Mouse (Mus musculus): ENCODE results near the gene Dao. TPM values are rescaled to one million over a fixed set of nuclear protein-coding genes. Genes with fewer than 3 reads are reported as not detected.

The Dao gene
- polyA plus RNA-seq (2012; rRNA removed): 0.04 and 0.15 TPM in 2 replicates

GRCm38 (mm10) chr5:114003542-114003941 is at the start of gene Dao:
Gene Dao (plus strand): TSS chr5:114003703.

GRCm38 (mm10) chr5:113993487-113994465 is 9.7 kb upstream of the Dao start, which contains the start of gene Ssh1:
Gene Ssh1 (minus strand): TSS chr5:113993894.

GRCm38 (mm10) chr5:114065161-114065560 is 61.7 kb downstream of the Dao start, which contains the start of gene Usp30:
Gene Usp30 (plus strand): TSS chr5:114065461.

Other genes with a start within 250 kb of the Dao start
- 44.7 and 46.1 TPM in 2 replicates for gene Sart3, start 231.2 kb upstream of the Dao start, polyA plus RNA-seq (2012; rRNA removed)
- 84.9 and 87.2 TPM in 2 replicates for gene Iscu, start 231.0 kb upstream of the Dao start, polyA plus RNA-seq (2012; rRNA removed)
- 2.3 and 6.3 TPM in 2 replicates for gene Tmem119, start 203.2 kb upstream of the Dao start, polyA plus RNA-seq (2012; rRNA removed)
- 1.2 and 1.3 TPM in 2 replicates for gene Selplg, start 171.1 kb upstream of the Dao start, polyA plus RNA-seq (2012; rRNA removed)
- gene Coro1c, start 94.9 kb upstream of the Dao start, polyA plus RNA-seq (2012; rRNA removed): 133 and 152 TPM in 2 replicates
- gene Ssh1, start 9.8 kb upstream of the Dao start, polyA plus RNA-seq (2012; rRNA removed): 11.3 and 11.8 TPM in 2 replicates
- gene Usp30, start 61.8 kb downstream of the Dao start, polyA plus RNA-seq (2012; rRNA removed): 36.3 and 37.5 TPM in 2 replicates
- 78.4 and 85.2 TPM in 2 replicates for gene Svop, start 87.9 kb downstream of the Dao start, polyA plus RNA-seq (2012; rRNA removed)
- 11.6 and 11.9 TPM in 2 replicates for gene Alkbh2, start 124.5 kb downstream of the Dao start, polyA plus RNA-seq (2012; rRNA removed)
- 5.8 and 6.2 TPM in 2 replicates for gene Ung, start 126.7 kb downstream of the Dao start, polyA plus RNA-seq (2012; rRNA removed)
- 3.6 TPM in 2 replicates for gene Acacb, start 142.8 kb downstream of the Dao start, polyA plus RNA-seq (2012; rRNA removed)

All from central nervous system, embryonic 18 days (tissue).